Mouse (Mus musculus) stomach, embryonic 16.5 days (tissue): ENCODE data around the gene Dnajb12. TPM values are rescaled to one million over a fixed set of nuclear protein-coding genes. Genes with fewer than 3 reads are reported as not detected.
"Not testable (repeated sequence)": the region's sequence is repeated elsewhere in the genome, so short reads cannot be mapped to it uniquely, and the experiment has no call there.

ENCODE experiments used
- ATAC-seq: fragments of 200-750 bp; cut with Nextera tagmentation; 2 replicates; pipeline ENCODE4 v1.8.0; 2017; ENCODE audit warnings: moderate number of reproducible peaks, moderate TSS enrichment; ENCODE audit not compliant: insufficient read depth, low FRiP score
- H3K27ac ChIP-seq: fragments of 300-500 bp; sonication (generic); 2 replicates; pipeline ENCODE4 v1.5.1; 2014; ENCODE audit warnings: low read length
- H3K27me3 ChIP-seq: fragments of 300-500 bp; sonication (generic); 2 replicates; pipeline ENCODE4 v1.6.1; 2014; ENCODE audit warnings: low read length, control low read depth, mixed read lengths; ENCODE audit not compliant: control insufficient read depth, insufficient read depth
- H3K36me3 ChIP-seq: fragments of 300-500 bp; sonication (generic); 2 replicates; pipeline ENCODE4 v1.6.1; 2014; ENCODE audit warnings: low read length; ENCODE audit not compliant: control insufficient read depth, insufficient read depth
- H3K4me1 ChIP-seq: fragments of 300-500 bp; sonication (generic); 2 replicates; pipeline ENCODE4 v1.6.1; 2014; ENCODE audit warnings: low read length, control low read depth, mixed read lengths; ENCODE audit not compliant: control insufficient read depth, insufficient read depth
- H3K4me2 ChIP-seq: fragments of 300-500 bp; sonication (generic); 2 replicates; pipeline ENCODE4 v1.6.1; 2014; ENCODE audit warnings: low read depth, low read length, mixed read lengths
- H3K4me3 ChIP-seq: fragments of 300-500 bp; sonication (generic); replicated peaks from 2 replicates; pipeline ENCODE4 v1.5.1; 2014; ENCODE audit warnings: mild to moderate bottlenecking, low read length
- H3K9ac ChIP-seq: fragments of 300-500 bp; sonication (generic); 2 replicates; pipeline ENCODE4 v1.6.1; 2014; ENCODE audit warnings: low read length
- H3K9me3 ChIP-seq: fragments of 300-500 bp; sonication (generic); replicated peaks from 2 replicates; pipeline ENCODE4 v1.6.1; 2016; ENCODE audit warnings: low read length, control low read depth; ENCODE audit not compliant: control insufficient read depth
- WGBS: fragments of 180-500 bp; shearing (Covaris S2); extraction: QIAGEN DNeasy Blood & Tissue Kit; methylation state at CpG from one replicate; pipeline ENCODE4 v1.1.7; 2014; 5-methylcytosine and 5-hydroxymethylcytosine counted together
- polyA plus RNA-seq: library from polyadenylated mRNA; unstranded; fragments of >200 nt; fragmentation: Nextera tagmentation; extraction: Ambion mirVana; gene quantifications from 2 replicates; pipeline ENCODE4 v1.2.1, GENCODE M21; 2015

Gene Dnajb12
- polyA plus RNA-seq, 1 experiment from 2014 or later: 20.4 TPM

DNA sequence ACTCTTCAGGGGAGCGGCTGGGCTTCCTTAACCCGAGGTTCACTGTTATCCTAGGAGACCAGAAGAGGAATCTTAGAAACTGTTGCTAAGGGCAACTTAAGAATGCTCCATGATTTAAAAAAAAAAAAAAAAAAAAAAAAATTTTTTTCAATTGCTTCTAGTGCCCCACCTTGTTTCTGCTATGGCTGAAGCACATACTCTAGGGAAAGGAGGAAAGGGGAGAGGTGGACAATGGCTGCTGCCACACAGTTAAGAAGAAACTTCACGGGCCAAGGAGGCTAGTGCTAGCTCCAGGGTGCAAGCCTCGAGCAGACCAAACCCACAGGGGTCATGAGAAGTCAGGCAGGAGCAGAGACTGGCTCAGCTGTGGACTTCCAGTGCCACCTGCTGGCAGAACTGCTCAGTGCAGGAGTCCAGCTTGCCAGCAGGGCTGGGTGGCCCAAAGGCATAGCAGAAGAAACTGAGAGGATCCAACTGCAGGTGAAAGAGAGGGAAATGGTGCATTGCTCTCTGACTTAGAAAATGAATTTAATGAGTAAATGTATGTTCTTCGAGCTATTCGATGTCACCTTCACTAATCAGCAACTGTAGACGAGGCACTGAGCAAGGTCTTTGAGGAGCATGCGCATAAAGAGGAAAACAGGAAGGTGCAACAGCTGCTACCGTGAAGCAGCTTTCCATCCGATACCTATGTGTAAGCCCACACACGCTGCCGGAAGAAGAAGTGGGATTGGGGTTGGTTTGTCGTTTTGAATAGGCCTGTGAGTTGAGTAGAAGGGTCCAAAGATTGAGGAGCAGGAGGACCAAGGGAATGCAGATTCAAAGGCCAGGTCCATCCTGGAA lies 14.3 kb upstream of the Dnajb12 start:
- Histone ChIP-seq H3K36me3 (no peaks in the 10 kb centered on the region), H3K27me3 (no peaks in the 10 kb centered on the region), H3K9me3 (no peaks in the 10 kb centered on the region), H3K27ac (no peak overlapping the region), H3K4me2 (no peak overlapping the region), H3K4me3 (no peak overlapping the region), H3K9ac (no peak overlapping the region), H3K4me1 (peaks cover 2% of the 10 kb centered on the region)
- ATAC-seq: peak; percentile 71
- 40% methylated on average over 13 of the region's 13 CpGs for WGBS

DNA sequence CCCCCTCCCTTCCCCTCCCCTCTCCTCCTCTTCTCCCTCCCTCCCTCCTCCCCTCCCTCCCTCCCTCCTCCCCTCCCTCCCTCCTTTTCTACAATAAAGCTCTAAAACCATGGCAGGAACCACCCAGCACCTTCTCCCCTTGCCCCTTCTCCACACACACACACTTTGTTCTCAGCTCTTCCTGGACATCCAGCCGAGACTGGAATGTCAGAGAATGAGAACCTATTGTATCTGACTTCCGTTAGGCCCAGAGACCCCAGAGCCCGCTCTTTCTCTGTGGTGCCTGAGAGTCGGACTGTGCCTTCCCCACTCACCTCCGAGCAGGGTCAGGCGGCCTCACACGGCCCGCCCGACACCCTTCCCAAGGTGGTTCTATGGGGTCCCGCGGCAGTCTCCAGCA lies 11.1 kb upstream of the Dnajb12 start:
- Histone ChIP-seq H3K9ac (no peak overlapping the region), H3K36me3 (no peaks in the 10 kb centered on the region), H3K27ac (no peak overlapping the region), H3K9me3 (no peaks in the 10 kb centered on the region), H3K4me2 (no peak overlapping the region), H3K4me3 (no peak overlapping the region), H3K4me1 (peaks cover 2% of the 10 kb centered on the region), H3K27me3 (no peaks in the 10 kb centered on the region)
- WGBS: 63% methylated on average over 11 of the region's 11 CpGs
- no peak for ATAC-seq

- WGBS: 81% methylated on average over 6 of the region's 6 CpGs
- Histone ChIP-seq H3K27ac (no peak overlapping the region), H3K9ac (no peak overlapping the region), H3K4me1 (peaks cover 4% of the 10 kb centered on the region; the same call in 1 of the 2 replicates), H3K27me3 (no peaks in the 10 kb centered on the region), H3K4me2 (no peak overlapping the region), H3K9me3 (no peaks in the 10 kb centered on the region), H3K36me3 (no peaks in the 10 kb centered on the region), H3K4me3 (no peak overlapping the region)
- ATAC-seq: no peak; the same call in 1 of the 2 replicates
Measured at GRCm38 (mm10) chr10:59870038-59870437, 9.3 kb upstream of the Dnajb12 start.

DNA sequence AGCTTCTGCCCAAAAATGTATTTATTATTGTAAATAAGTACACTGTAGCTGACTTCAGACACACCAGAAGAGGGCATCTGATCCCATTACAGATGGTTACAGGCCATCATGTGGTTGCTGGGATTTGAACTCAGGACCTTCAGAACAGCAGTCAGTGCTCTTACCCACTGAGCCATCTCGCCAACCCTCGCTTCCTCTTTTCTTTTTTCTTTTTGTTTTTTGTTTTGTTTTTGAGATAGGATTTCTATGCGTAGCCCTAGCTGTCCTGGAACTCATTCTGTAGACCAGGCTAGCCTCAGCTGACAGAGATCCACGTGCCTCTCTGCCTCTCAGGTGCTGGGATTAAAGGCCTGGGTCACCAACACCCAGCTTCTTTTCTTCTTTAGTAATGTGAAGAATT lies 6.7 kb upstream of the Dnajb12 start:
- ATAC-seq, H3K36me3 ChIP-seq, H3K4me2 ChIP-seq, H3K9ac ChIP-seq, H3K4me3 ChIP-seq, H3K4me1 ChIP-seq, H3K27me3 ChIP-seq, H3K9me3 ChIP-seq: not testable (repeated sequence)
- H3K27ac ChIP-seq: peak overlapping the region; percentile 62; the same call in 1 of the 2 replicates
- 89% methylated on average over 4 of the region's 4 CpGs for WGBS

DNA sequence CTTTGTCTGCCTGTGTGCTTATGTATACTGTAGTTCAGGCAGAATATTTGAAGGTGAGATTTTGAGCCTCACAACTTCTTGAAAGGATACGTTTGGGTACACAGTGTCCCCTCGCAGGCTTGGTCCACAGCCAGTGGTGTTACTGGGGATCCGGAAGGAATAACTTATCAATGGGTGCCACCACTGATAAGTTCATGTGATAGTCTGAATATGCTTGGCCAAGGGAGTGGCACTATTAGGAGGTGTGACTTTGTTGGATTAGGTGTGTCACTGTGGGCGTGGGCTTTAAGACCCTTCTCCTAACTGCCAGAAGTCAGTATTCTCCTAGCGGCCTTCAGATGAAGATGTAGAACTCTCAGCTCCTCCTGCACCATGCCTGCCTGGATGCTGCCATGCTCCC lies 6.2 kb upstream of the Dnajb12 start:
- Histone ChIP-seq H3K4me2 (no peak overlapping the region), H3K4me1 (peaks cover 3% of the 10 kb centered on the region; the same call in 1 of the 2 replicates), H3K9me3 (no peaks in the 10 kb centered on the region), H3K36me3 (no peaks in the 10 kb centered on the region), H3K27me3 (no peaks in the 10 kb centered on the region), H3K27ac (peak overlapping the region; percentile 62; the same call in 1 of the 2 replicates), H3K9ac (no peak overlapping the region), H3K4me3 (no peak overlapping the region)
- ATAC-seq: peak; percentile 38; the same call in 1 of the 2 replicates
- 64% methylated on average over 5 of the region's 5 CpGs for WGBS

DNA sequence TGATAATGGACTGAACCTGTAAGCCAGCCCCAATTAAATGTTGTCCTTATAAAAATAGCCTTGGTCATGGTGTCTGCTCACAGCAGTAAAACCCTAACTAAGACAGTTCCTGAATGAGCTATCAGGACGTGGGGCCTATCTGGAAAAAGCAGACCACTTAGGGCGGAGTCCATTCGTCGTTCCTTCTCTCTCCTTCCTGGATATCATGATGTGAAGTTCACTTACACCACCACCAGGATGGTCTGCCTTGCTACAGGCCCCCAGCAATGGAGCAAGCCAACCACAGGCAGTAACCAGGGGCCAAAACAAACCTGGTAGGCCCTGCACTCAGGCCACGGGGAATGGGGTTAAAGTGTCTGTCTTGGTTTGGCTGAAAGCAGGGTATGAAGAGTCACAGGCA lies 5.7 kb upstream of the Dnajb12 start:
- WGBS: 62% methylated on average over 5 of the region's 5 CpGs
- peaks cover 5% of the 10 kb centered on the region; the same call in 1 of the 2 replicates for H3K4me1 ChIP-seq
- H3K9me3 ChIP-seq: no peaks in the 10 kb centered on the region
- H3K4me3 ChIP-seq: no peak overlapping the region
- 0 out of 2 replicates have a peak overlapping the region, but pooled peaks have one; percentile 9 for H3K4me2 ChIP-seq
- no peaks in the 10 kb centered on the region for H3K36me3 ChIP-seq
- H3K27me3 ChIP-seq: no peaks in the 10 kb centered on the region
- no peak overlapping the region; the same call in 1 of the 2 replicates for H3K27ac ChIP-seq
- no peak overlapping the region for H3K9ac ChIP-seq
- no peak for ATAC-seq

DNA sequence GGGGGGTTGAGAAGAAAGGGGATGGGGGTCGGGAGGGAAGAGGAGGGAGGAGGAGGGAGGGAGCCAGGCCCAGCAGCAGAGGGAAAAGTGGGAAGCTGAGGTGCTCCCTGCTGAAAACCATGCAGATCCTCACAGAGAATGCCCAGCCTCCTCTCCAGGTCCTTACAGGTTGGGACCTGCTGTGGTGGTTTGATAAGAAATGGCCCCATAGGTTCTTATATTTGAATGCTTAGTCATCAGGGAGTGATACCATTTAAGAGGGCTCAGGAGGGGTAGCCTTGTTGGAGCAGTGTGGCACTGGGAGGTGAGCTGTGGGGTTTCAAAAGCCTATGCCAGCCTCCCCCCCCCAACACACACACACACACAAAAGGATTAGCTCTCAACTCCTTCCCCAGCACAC lies 4.0 kb upstream of the Dnajb12 start:
- no peaks in the 10 kb centered on the region for H3K36me3 ChIP-seq
- H3K4me3 ChIP-seq: no peak overlapping the region
- WGBS: 33% methylated on average over 1 of the region's 1 CpGs
- no peaks in the 10 kb centered on the region for H3K9me3 ChIP-seq
- peak overlapping the region; percentile 12 for H3K27ac ChIP-seq
- no peak overlapping the region for H3K9ac ChIP-seq
- ATAC-seq: peak; percentile 35; the same call in 1 of the 2 replicates
- H3K27me3 ChIP-seq: no peaks in the 10 kb centered on the region
- H3K4me1 ChIP-seq: peaks cover 9% of the 10 kb centered on the region
- H3K4me2 ChIP-seq: no peak overlapping the region

DNA sequence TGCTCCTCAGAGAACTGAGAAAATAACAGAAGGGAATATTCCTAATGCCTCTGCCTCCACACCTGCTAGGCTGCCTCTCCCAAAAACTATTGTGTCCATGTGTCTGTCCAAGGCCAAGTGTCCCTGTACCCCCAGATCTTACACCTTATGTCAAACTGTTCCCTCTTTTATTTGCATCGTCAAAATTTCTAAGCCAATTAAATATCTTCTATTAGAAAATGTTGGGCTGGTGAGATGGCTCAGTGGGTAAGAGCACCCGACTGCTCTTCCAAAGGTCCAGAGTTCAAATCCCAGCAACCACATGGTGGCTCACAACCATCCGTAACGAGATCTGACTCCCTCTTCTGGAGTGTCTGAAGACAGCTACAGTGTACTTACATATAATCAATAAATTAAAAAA lies 2.7 kb upstream of the Dnajb12 start:
- H3K4me1 ChIP-seq: peaks cover 19% of the 10 kb centered on the region
- ATAC-seq, H3K27me3 ChIP-seq, H3K27ac ChIP-seq, H3K9me3 ChIP-seq, H3K4me2 ChIP-seq, H3K36me3 ChIP-seq, H3K9ac ChIP-seq, H3K4me3 ChIP-seq: not testable (repeated sequence)
- WGBS: 96% methylated on average over 2 of the region's 4 CpGs

- WGBS: 76% methylated on average over 15 of the region's 15 CpGs
Measured at GRCm38 (mm10) chr10:59877421-59878117, 1.8 kb upstream of the Dnajb12 start.

More at GRCm38 (mm10) chr10:59877421-59878117, 1.8 kb upstream of the Dnajb12 start:
- Histone ChIP-seq H3K9me3 (no peaks in the 10 kb centered on the region), H3K36me3 (no peaks in the 10 kb centered on the region), H3K4me3 (no peak overlapping the region), H3K27ac (no peak overlapping the region), H3K9ac (no peak overlapping the region), H3K4me2 (no peak overlapping the region), H3K27me3 (no peaks in the 10 kb centered on the region), H3K4me1 (peaks cover 19% of the 10 kb centered on the region)
- no peak for ATAC-seq
